8 mouse cellular contexts compared by ENCODE assay signal in genomic region chr1:161036411-161036841, GRCm38 (mm10). TPM values are rescaled to one million over a fixed set of nuclear protein-coding genes. Genes with fewer than 3 reads are reported as not detected.
A peak's percentile ranks its signal among the peaks of the same experiment; 100 is the strongest.
DNase-seq lines count a peak whose midpoint lies in the region; ATAC-seq and TF ChIP-seq lines count a peak whose summit lies in the region.

No protein-coding gene starts in this region.

- peak overlapping the region; percentile 96 for H3K4me3 ChIP-seq in testis, adult 2 months (ENCODE audit: control insufficient read depth, low read depth, low read length)
- peak overlapping the region; percentile 83 for H3K4me3 ChIP-seq in heart, postnatal 0 days (ENCODE audit: low read depth, low read length)
- peak overlapping the region; percentile 81 for H3K4me3 ChIP-seq in liver, postnatal 0 days (ENCODE audit: low read depth, low read length)

- no peak for ATAC-seq in heart, postnatal 0 days (ENCODE audit: insufficient read depth, low read depth)
- ATAC-seq in liver, postnatal 0 days, result no peak
- ATAC-seq in granulocyte monocyte progenitor cell, adult 5-6 weeks (replicated peaks; ENCODE audit: poor library complexity, severe bottlenecking), result no peak
- no peak for ATAC-seq in activated CD4-positive, CD25-positive, alpha-beta regulatory T cell, adult 4 months

- no peak for TF ChIP-seq CTCF in testis, adult 2 months (IDR thresholded peaks at IDR 0.05; ENCODE audit: control insufficient read depth, insufficient read depth, insufficient replicate concordance, low read depth, low read length)
- no peak for TF ChIP-seq CTCF in heart, postnatal 0 days (IDR thresholded peaks at IDR 0.05; ENCODE audit: low read depth)
- TF ChIP-seq CTCF in liver, postnatal 0 days (IDR thresholded peaks at IDR 0.05; ENCODE audit: low read depth), result no peak

- DNase-seq in cerebellum, adult 18-20 months, result peak; percentile 10 to 12
- DNase-seq in cerebellum, adult 11 months, result no peak
- DNase-seq in testis, postnatal 10 days (ENCODE audit: low spot score), result no peak
- DNase-seq in heart, postnatal 0 days (ENCODE audit: low spot score), result no peak
- DNase-seq in liver, postnatal 0 days, result peak; percentile 18

- WGBS in heart, postnatal 0 days, result 0% methylated on average over 5 of the region's 5 CpGs
- 0% methylated on average over 5 of the region's 5 CpGs for whole genome bisulfite sequencing in liver, postnatal 0 days (ENCODE audit: insufficient replicate concordance)

- H3K4me1 ChIP-seq in testis, adult 2 months (ENCODE audit: control insufficient read depth, insufficient read depth, low read length), result no peaks in the 10 kb centered on the region
- H3K4me1 ChIP-seq in heart, postnatal 0 days (ENCODE audit: control insufficient read depth, insufficient read depth), result peaks cover 14% of the 10 kb centered on the region
- peaks cover 18% of the 10 kb centered on the region for H3K4me1 ChIP-seq in liver, postnatal 0 days (ENCODE audit: insufficient read depth)

- H3K36me3 ChIP-seq in testis, adult 2 months (ENCODE audit: control insufficient read depth, insufficient read depth, low read length), result no peaks in the 10 kb centered on the region; the same call in none of the 2 replicates
- peaks cover 34% of the 10 kb centered on the region for H3K36me3 ChIP-seq in heart, postnatal 0 days (replicated peaks; ENCODE audit: control insufficient read depth, insufficient read depth, low read length)
- H3K36me3 ChIP-seq in liver, postnatal 0 days (replicated peaks; ENCODE audit: insufficient read depth, low read length), result peaks cover 41% of the 10 kb centered on the region

- H3K27me3 ChIP-seq in testis, adult 2 months (ENCODE audit: control insufficient read depth, insufficient read depth, low read length), result no peaks in the 10 kb centered on the region
- no peaks in the 10 kb centered on the region for H3K27me3 ChIP-seq in heart, postnatal 0 days (ENCODE audit: control insufficient read depth, insufficient read depth, low read length)
- H3K27me3 ChIP-seq in liver, postnatal 0 days (ENCODE audit: insufficient read depth, low read length), result no peaks in the 10 kb centered on the region

- no peak overlapping the region for H3K27ac ChIP-seq in testis, adult 2 months (ENCODE audit: control insufficient read depth, insufficient read depth, low read depth, low read length)
- H3K27ac ChIP-seq in heart, postnatal 0 days (ENCODE audit: low read depth), result peak overlapping the region; percentile 94
- H3K27ac ChIP-seq in liver, postnatal 0 days (ENCODE audit: low read depth), result peak overlapping the region; percentile 95

- no peak for TF ChIP-seq POLR2A in testis, adult 2 months (IDR thresholded peaks at IDR 0.05; ENCODE audit: control insufficient read depth, low read depth, low read length)

- H3K9ac ChIP-seq in heart, postnatal 0 days (replicated peaks; ENCODE audit: low read depth, low read length), result peak overlapping the region; percentile 84
- H3K9ac ChIP-seq in liver, postnatal 0 days (replicated peaks), result peak overlapping the region; percentile 82

- H3K9me3 ChIP-seq in heart, postnatal 0 days (replicated peaks; ENCODE audit: control insufficient read depth, low read length), result no peaks in the 10 kb centered on the region
- H3K9me3 ChIP-seq in liver, postnatal 0 days (ENCODE audit: low read length), result no peaks in the 10 kb centered on the region

- no peak for TF ChIP-seq EP300 in heart, postnatal 0 days (IDR thresholded peaks at IDR 0.05; ENCODE audit: low read depth)
- TF ChIP-seq EP300 in liver, postnatal 0 days (IDR thresholded peaks at IDR 0.05; ENCODE audit: low read depth), result no peak

- H3K4me2 ChIP-seq in heart, postnatal 0 days (ENCODE audit: low read depth, low read length), result peak overlapping the region; percentile 81
- peak overlapping the region; percentile 92 for H3K4me2 ChIP-seq in liver, postnatal 0 days (ENCODE audit: low read depth, low read length)

RNA-seq across cellular contexts. Expression of gene Zbtb37, which starts 1.8 kb away (rescaled TPM):
- 2.4 and 3.2 TPM in 2 replicates for polyA plus RNA-seq in testis, adult 2 months (2012; rRNA removed)
- 3.1 and 5.6 TPM in 2 replicates for total RNA-seq in heart, postnatal 0 days (2014; rRNA removed; ENCODE audit: low replicate concordance)
- 4.5 and 5.0 TPM in 2 replicates for polyA plus RNA-seq in heart, postnatal 0 days (2015; fragmentation: Nextera tagmentation; extraction: Ambion mirVana)
- polyA plus RNA-seq in liver, postnatal 0 days (2015; fragmentation: Nextera tagmentation; extraction: Ambion mirVana), result 2.0 and 2.3 TPM in 2 replicates
- total RNA-seq in granulocyte monocyte progenitor cell, adult 5-6 weeks (2014; fragmentation: Nextera tagmentation), result 7.2 and 10.0 TPM in 2 replicates
- 5.0 and 5.7 TPM in 2 replicates for total RNA-seq in granulocyte monocyte progenitor cell, adult 5-6 weeks (2017)
- polyA plus RNA-seq in activated CD4-positive, CD25-positive, alpha-beta regulatory T cell, adult 4 months (2017; shearing (Covaris generic)), result 1 to 10 TPM; 4.3 to 5.2 TPM

RNA-seq across cellular contexts. Expression of gene Dars2, which starts 34.0 kb away (rescaled TPM):
- 6.3 and 8.0 TPM in 2 replicates for polyA plus RNA-seq in testis, adult 2 months (2012; rRNA removed)
- total RNA-seq in heart, postnatal 0 days (2014; rRNA removed; ENCODE audit: low replicate concordance), result 16.3 and 18.6 TPM in 2 replicates
- polyA plus RNA-seq in heart, postnatal 0 days (2015; fragmentation: Nextera tagmentation; extraction: Ambion mirVana), result 17.4 and 19.8 TPM in 2 replicates
- 13.8 and 16.2 TPM in 2 replicates for polyA plus RNA-seq in liver, postnatal 0 days (2015; fragmentation: Nextera tagmentation; extraction: Ambion mirVana)
- total RNA-seq in granulocyte monocyte progenitor cell, adult 5-6 weeks (2014; fragmentation: Nextera tagmentation), result 42.5 and 44.6 TPM in 2 replicates
- 27.6 and 33.5 TPM in 2 replicates for total RNA-seq in granulocyte monocyte progenitor cell, adult 5-6 weeks (2017)
- polyA plus RNA-seq in activated CD4-positive, CD25-positive, alpha-beta regulatory T cell, adult 4 months (2017; shearing (Covaris generic)), result 10 to 100 TPM; 17.3 to 22.9 TPM

RNA-seq across cellular contexts. Expression of gene Cenpl, which starts 34.1 kb away (rescaled TPM):
- polyA plus RNA-seq in testis, adult 2 months (2012; rRNA removed), result 5.5 and 5.7 TPM in 2 replicates
- total RNA-seq in heart, postnatal 0 days (2014; rRNA removed; ENCODE audit: low replicate concordance), result 0.69 and 5.3 TPM in 2 replicates
- polyA plus RNA-seq in heart, postnatal 0 days (2015; fragmentation: Nextera tagmentation; extraction: Ambion mirVana), result 6.9 and 7.3 TPM in 2 replicates
- polyA plus RNA-seq in liver, postnatal 0 days (2015; fragmentation: Nextera tagmentation; extraction: Ambion mirVana), result 19.5 and 20.2 TPM in 2 replicates
- 8.4 and 25.6 TPM in 2 replicates for total RNA-seq in granulocyte monocyte progenitor cell, adult 5-6 weeks (2014; fragmentation: Nextera tagmentation)
- 5.1 and 10.1 TPM in 2 replicates for total RNA-seq in granulocyte monocyte progenitor cell, adult 5-6 weeks (2017)
- 10 to 100 TPM; 28.4 to 29.3 TPM for polyA plus RNA-seq in activated CD4-positive, CD25-positive, alpha-beta regulatory T cell, adult 4 months (2017; shearing (Covaris generic))

RNA-seq across cellular contexts. Expression of gene Serpinc1, which starts 58.0 kb away (rescaled TPM):
- 0.69 and 1.3 TPM in 2 replicates for polyA plus RNA-seq in testis, adult 2 months (2012; rRNA removed)
- total RNA-seq in heart, postnatal 0 days (2014; rRNA removed; ENCODE audit: low replicate concordance), result 0.53 and 1.3 TPM in 2 replicates
- polyA plus RNA-seq in heart, postnatal 0 days (2015; fragmentation: Nextera tagmentation; extraction: Ambion mirVana), result 1.5 and 1.6 TPM in 2 replicates
- polyA plus RNA-seq in liver, postnatal 0 days (2015; fragmentation: Nextera tagmentation; extraction: Ambion mirVana), result 3,100 and 3,165 TPM in 2 replicates
- total RNA-seq in granulocyte monocyte progenitor cell, adult 5-6 weeks (2014; fragmentation: Nextera tagmentation), result 0.06 and 0.38 TPM in 2 replicates
- 0.21 TPM in 1 of 2 replicates, not detected in the other for total RNA-seq in granulocyte monocyte progenitor cell, adult 5-6 weeks (2017)
- polyA plus RNA-seq in activated CD4-positive, CD25-positive, alpha-beta regulatory T cell, adult 4 months (2017; shearing (Covaris generic)), result 10 to 100 TPM; 11.0 to 12.0 TPM

Comparison
In these comparisons a context has a peak if more than half of its experiments do, and no peak if none do; other contexts are left out.
1. DNase-seq: peak in cerebellum, adult 18-20 months (2 of 2) and liver, postnatal 0 days (single experiment); none in cerebellum, adult 11 months (single experiment), testis, postnatal 10 days (single experiment) and heart, postnatal 0 days (single experiment).
2. Peak in every context shown above with its lines, with median percentiles within 50 percentile points of each other: H3K4me3 ChIP-seq.